Mouse (Mus musculus) MEL (cell line): ENCODE data around the gene Psd4. TPM values are rescaled to one million over a fixed set of nuclear protein-coding genes. Genes with fewer than 3 reads are reported as not detected.

Experiments used
- DNase-seq: peaks from one replicate; pipeline ENCODE4 v3.0.0; 2011; ENCODE audit warnings: low read depth, low spot score
- H3K27ac ChIP-seq: 2 replicates; pipeline ENCODE4 v1.5.1; 2012; ENCODE audit warnings: low read depth, mild to moderate bottlenecking, control low read depth, low read length, moderate library complexity; ENCODE audit not compliant: control insufficient read depth
- H3K27me3 ChIP-seq, 2 experiments: fragments of 150-350 bp in 1 of 2; sonication (generic) in 1 of 2; 2 replicates each; pipeline ENCODE4 v1.6.1; 2012; ENCODE audit warnings: low read length in 2 of 2, mild to moderate bottlenecking in 2 of 2, improper control_type of control experiment in 1 of 2, moderate library complexity in 1 of 2; ENCODE audit not compliant: insufficient read depth in 2 of 2, control insufficient read depth in 1 of 2
- H3K36me3 ChIP-seq, 2 experiments: 2 replicates each; pipeline ENCODE4 v1.6.1; 2012 to 2014; ENCODE audit warnings: low read length in 2 of 2, improper control_type of control experiment in 1 of 2, inconsistent platforms in 1 of 2, mild to moderate bottlenecking in 1 of 2; ENCODE audit not compliant: insufficient read depth in 2 of 2, control insufficient read depth in 1 of 2
- H3K4me1 ChIP-seq, 2 experiments: fragments of 150-350 bp in 1 of 2; sonication (generic) in 1 of 2; 2 replicates each; pipeline ENCODE4 v1.6.1; 2012; ENCODE audit warnings: low read length in 2 of 2, improper control_type of control experiment in 1 of 2, mild to moderate bottlenecking in 1 of 2; ENCODE audit not compliant: insufficient read depth in 2 of 2, control insufficient read depth in 1 of 2
- H3K4me3 ChIP-seq, 2 experiments: fragments of 150-350 bp in 1 of 2; sonication (generic) in 1 of 2; 2 replicates each; pipeline ENCODE4 v1.5.1; 2012; ENCODE audit warnings: low read depth in 2 of 2, low read length in 2 of 2, mild to moderate bottlenecking in 2 of 2, moderate library complexity in 2 of 2, control low read depth in 1 of 2, improper control_type of control experiment in 1 of 2; ENCODE audit not compliant: control insufficient read depth in 1 of 2, insufficient read depth in 1 of 2
- H3K79me2 ChIP-seq: 2 replicates; pipeline ENCODE4 v1.6.1; 2012; ENCODE audit warnings: mild to moderate bottlenecking, low read length, moderate library complexity; ENCODE audit not compliant: control insufficient read depth, poor library complexity, insufficient read depth
- H3K9ac ChIP-seq: 2 replicates; pipeline ENCODE4 v1.6.1; 2012; ENCODE audit warnings: low read depth, mild to moderate bottlenecking, control low read depth, low read length, moderate library complexity; ENCODE audit not compliant: control insufficient read depth, poor library complexity, severe bottlenecking
- H3K9me3 ChIP-seq: fragments of 150-350 bp; sonication (generic); replicated peaks from 2 replicates; pipeline ENCODE4 v1.6.1; 2012; ENCODE audit warnings: mild to moderate bottlenecking, low read length, improper control_type of control experiment, moderate library complexity; ENCODE audit not compliant: insufficient read depth
- BHLHE40 ChIP-seq: IDR thresholded peaks from 2 replicates; pipeline ENCODE4 v1.6.1; 2012; ENCODE audit warnings: low read depth, mild to moderate bottlenecking, inconsistent platforms, low read length, improper control_type of control experiment, borderline replicate concordance
- CTCF ChIP-seq, 3 experiments: IDR thresholded peaks in 2 of 3; conservative IDR thresholded peaks in 1 of 3; 2 replicates each; pipeline ENCODE4 v1.5.1; 2011 to 2012; ENCODE audit warnings: low read length in 3 of 3, low read depth in 2 of 3, mild to moderate bottlenecking in 2 of 3, improper control_type of control experiment in 1 of 3, inconsistent platforms in 1 of 3, mixed read lengths in 1 of 3, moderate library complexity in 1 of 3; ENCODE audit not compliant: control insufficient read depth in 1 of 3, insufficient read depth in 1 of 3, poor library complexity in 1 of 3, severe bottlenecking in 1 of 3
- EP300 ChIP-seq, 2 experiments: IDR thresholded peaks; 2 replicates each; pipeline ENCODE4 v1.6.1; 2011; ENCODE audit warnings: improper control_type of control experiment in 2 of 2, low read length in 2 of 2, low read depth in 1 of 2, mild to moderate bottlenecking in 1 of 2
- ETS1 ChIP-seq: IDR thresholded peaks from 2 replicates; pipeline ENCODE4 v1.6.1; 2012; ENCODE audit warnings: low read depth, mild to moderate bottlenecking, inconsistent platforms, low read length, improper control_type of control experiment, moderate library complexity
- GATA1 ChIP-seq: IDR thresholded peaks from 2 replicates; pipeline ENCODE4 v1.6.1; 2011; ENCODE audit warnings: low read depth, low read length, improper control_type of control experiment
- JUND ChIP-seq: IDR thresholded peaks from 2 replicates; pipeline ENCODE4 v1.6.1; 2011; ENCODE audit warnings: low read depth, mild to moderate bottlenecking, improper control_type of control experiment, low read length
- MAX ChIP-seq: IDR thresholded peaks from 2 replicates; pipeline ENCODE4 v1.6.1; 2011; ENCODE audit warnings: low read length, improper control_type of control experiment
- NELFE ChIP-seq: IDR thresholded peaks from 2 replicates; pipeline ENCODE4 v1.6.1; 2011; ENCODE audit warnings: low read depth, low read length, improper control_type of control experiment
- POLR2AphosphoS2 ChIP-seq: IDR thresholded peaks from 2 replicates; pipeline ENCODE4 v1.6.1; 2011; ENCODE audit warnings: low read length, improper control_type of control experiment
- POLR2AphosphoS5 ChIP-seq: IDR thresholded peaks from 2 replicates; pipeline ENCODE4 v1.6.1; 2012; ENCODE audit warnings: low read depth, borderline replicate concordance, mild to moderate bottlenecking, inconsistent platforms, low read length, moderate library complexity, mixed read lengths
- SIN3A ChIP-seq: IDR thresholded peaks from 2 replicates; pipeline ENCODE4 v1.6.1; 2012; ENCODE audit warnings: low read length, improper control_type of control experiment, inconsistent platforms
- TBP ChIP-seq: IDR thresholded peaks from 2 replicates; pipeline ENCODE4 v1.8.0; 2011; ENCODE audit warnings: low read depth, low read length, improper control_type of control experiment
- UBTF ChIP-seq: IDR thresholded peaks from 2 replicates; pipeline ENCODE4 v1.6.1; 2012; ENCODE audit warnings: low read depth, mild to moderate bottlenecking, inconsistent platforms, low read length, improper control_type of control experiment, moderate library complexity, borderline replicate concordance; ENCODE audit not compliant: insufficient read depth
- USF2 ChIP-seq, 2 experiments: IDR thresholded peaks; 2 replicates each; pipeline ENCODE4 v1.6.1; 2011 to 2012; ENCODE audit warnings: improper control_type of control experiment in 2 of 2, low read length in 2 of 2, borderline replicate concordance in 1 of 2, inconsistent platforms in 1 of 2, low read depth in 1 of 2, mild to moderate bottlenecking in 1 of 2; ENCODE audit not compliant: insufficient read depth in 1 of 2
- ZC3H11A ChIP-seq: IDR thresholded peaks from 2 replicates; pipeline ENCODE4 v1.6.1; 2012; ENCODE audit warnings: low read depth, mild to moderate bottlenecking, inconsistent platforms, low read length, improper control_type of control experiment
- ZKSCAN1 ChIP-seq: IDR thresholded peaks from 2 replicates; pipeline ENCODE4 v1.6.1; 2012; ENCODE audit warnings: low read depth, mild to moderate bottlenecking, inconsistent platforms, low read length, improper control_type of control experiment, moderate library complexity
- ZMIZ1 ChIP-seq: IDR thresholded peaks from 2 replicates; pipeline ENCODE4 v1.6.1; 2012; ENCODE audit warnings: low read depth, mild to moderate bottlenecking, inconsistent platforms, low read length, improper control_type of control experiment, moderate library complexity
- ZNF384 ChIP-seq: IDR thresholded peaks from 2 replicates; pipeline ENCODE4 v1.6.1; 2012; ENCODE audit warnings: low read depth, mild to moderate bottlenecking, inconsistent platforms, low read length, improper control_type of control experiment
- polyA plus RNA-seq, 2 experiments: library from polyadenylated mRNA; stranded (reverse) in 1 of 2; unstranded in 1 of 2; fragments of >175 nt in 1 of 2; fragments of >200 nt in 1 of 2; gene quantifications; 2 replicates each; pipeline versions ENCODE4 v1.2.1 to v1.2.4; 2012; ENCODE audit warnings: low replicate concordance in 2 of 2, low read depth in 1 of 2; ENCODE audit not compliant: insufficient read length in 2 of 2, insufficient read depth in 1 of 2, missing spikeins in 1 of 2
- total RNA-seq: library from RNA; depleted of rRNA; stranded (reverse); fragments of 300-350 nt; gene quantifications from 2 replicates; pipeline ENCODE4 v1.2.3, GENCODE M21; 2012

Gene Psd4
- total and polyA plus RNA-seq, 3 experiments: 0.11 TPM; not detected in 2

DNA sequence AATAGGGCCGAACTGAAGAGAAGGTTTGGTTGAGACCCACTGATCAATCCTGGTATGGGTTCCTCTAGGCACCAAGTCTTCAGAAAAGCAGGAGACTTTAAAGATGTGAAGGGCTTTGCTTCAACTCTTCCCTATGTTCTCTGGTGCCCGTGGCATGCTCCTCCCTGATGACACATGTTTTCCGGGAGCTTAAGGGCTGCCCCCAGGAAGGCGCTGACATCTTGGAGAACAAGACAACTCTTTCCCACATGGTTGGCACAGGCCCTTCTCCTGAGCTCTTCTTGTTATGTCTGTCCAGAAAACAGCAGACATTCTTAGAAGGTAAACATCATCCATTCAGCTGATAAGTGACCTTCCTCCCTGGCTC, 498 bp downstream of the Psd4 start:
- H3K27me3 ChIP-seq: no peaks in the 10 kb centered on the region
- H3K36me3 ChIP-seq: no peaks in the 10 kb centered on the region
- no peaks in the 10 kb centered on the region for H3K4me1 ChIP-seq
- H3K9ac ChIP-seq: no peak overlapping the region
- H3K4me3 ChIP-seq: no peak overlapping the region
- TF ChIP-seq EP300 (IDR thresholded peaks at IDR 0.05; ENCODE audit: low read depth in 1 of 2, low read length in 2 of 2): no peak
- no peak for TF ChIP-seq GATA1
- TF ChIP-seq USF2 (IDR thresholded peaks at IDR 0.05; ENCODE audit: borderline replicate concordance in 1 of 2, insufficient read depth in 1 of 2, low read depth in 1 of 2, low read length in 2 of 2): no peak
- TF ChIP-seq ZKSCAN1: no peak
- no peak for TF ChIP-seq NELFE
- TF ChIP-seq ETS1: no peak
- TF ChIP-seq SIN3A: no peak
- TF ChIP-seq JUND: no peak
- no peak for TF ChIP-seq POLR2AphosphoS5
- TF ChIP-seq BHLHE40: no peak
- no peak for TF ChIP-seq CTCF (IDR thresholded peaks at IDR 0.05 in 2 of 3, conservative IDR thresholded peaks at IDR 0.05 in 1 of 3; ENCODE audit: control insufficient read depth in 1 of 3, insufficient read depth in 1 of 3, low read depth in 2 of 3, low read length in 3 of 3, poor library complexity in 1 of 3, severe bottlenecking in 1 of 3)
- TF ChIP-seq ZC3H11A: no peak
- no peak for TF ChIP-seq MAX
- no peak for TF ChIP-seq TBP
- TF ChIP-seq POLR2AphosphoS2: no peak
- TF ChIP-seq, all 39 proteins: peak for 0
- Histone ChIP-seq H3K9me3 (no peaks in the 10 kb centered on the region), H3K79me2 (no peaks in the 10 kb centered on the region), H3K27ac (no peak overlapping the region)
- no peak for DNase-seq

DNA sequence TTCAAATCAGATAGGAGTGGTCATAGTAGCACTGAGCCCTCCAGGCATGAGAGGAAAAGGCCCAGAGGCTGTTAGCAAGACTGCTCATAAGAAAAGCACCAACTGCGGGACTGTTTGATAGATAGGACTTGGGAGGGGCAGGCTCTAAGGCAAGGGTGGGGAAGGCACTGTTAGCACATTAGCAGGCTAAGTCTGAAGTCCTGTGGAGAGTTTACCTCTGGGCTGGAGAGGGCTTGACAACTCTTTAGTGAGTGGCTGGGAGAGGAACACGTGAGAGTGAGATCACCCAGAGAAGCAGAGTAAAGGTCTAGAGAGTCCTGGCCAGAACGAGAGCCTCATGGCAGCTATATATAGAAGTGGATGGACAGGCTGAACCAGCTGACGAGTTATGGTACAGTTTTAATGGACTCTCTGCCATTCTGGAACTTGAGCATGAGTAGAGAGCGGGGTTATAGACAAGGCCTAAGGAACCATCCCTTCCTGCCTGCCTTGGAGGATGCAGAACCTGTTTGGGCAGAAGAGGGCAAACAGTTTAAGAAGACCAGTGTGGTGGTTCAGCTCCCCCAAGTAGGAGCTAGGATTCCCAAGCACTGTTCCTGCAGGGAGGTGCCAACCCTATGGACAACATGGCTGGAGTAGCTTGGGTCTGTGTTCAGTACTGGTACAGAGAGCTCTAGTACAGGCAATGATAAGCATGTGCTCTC, 11.5 kb downstream of the Psd4 start:
- TF ChIP-seq UBTF: no peak
- TF ChIP-seq ZNF384: no peak
- TF ChIP-seq ZMIZ1: no peak
- TF ChIP-seq, all 39 proteins: peak for 0
- Histone ChIP-seq H3K4me3 (no peak overlapping the region), H3K27me3 (no peaks in the 10 kb centered on the region), H3K36me3 (no peaks in the 10 kb centered on the region), H3K9ac (no peak overlapping the region), H3K27ac (no peak overlapping the region), H3K79me2 (no peaks in the 10 kb centered on the region), H3K9me3 (no peaks in the 10 kb centered on the region), H3K4me1 (no peaks in the 10 kb centered on the region)
- no peak for DNase-seq
